Comparison of ENCODE assay signal across 8 mouse cellular contexts in the genomic region with DNA sequence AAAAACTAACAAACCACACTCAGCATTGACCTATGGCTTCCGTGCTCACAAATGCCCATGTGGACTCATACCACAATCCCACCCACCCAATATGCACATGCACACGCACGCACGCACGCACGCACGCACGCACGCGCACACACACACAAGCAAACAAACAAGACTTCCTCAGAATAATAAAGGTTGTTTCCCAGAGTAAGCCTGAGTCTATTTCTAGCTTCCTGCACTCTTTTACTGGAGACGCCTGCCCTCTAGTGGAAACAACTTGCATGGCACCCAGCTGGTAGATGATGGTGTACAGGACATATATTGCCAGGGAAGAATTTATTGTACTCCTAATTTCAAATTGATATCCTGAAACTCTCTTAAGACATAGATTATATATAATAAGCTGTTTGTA. TPM values are rescaled to one million over a fixed set of nuclear protein-coding genes. Genes with fewer than 3 reads are reported as not detected.
DNase-seq lines count a peak whose midpoint lies in the region; ATAC-seq and TF ChIP-seq lines count a peak whose summit lies in the region.

No protein-coding gene starts in this region.

- H3K4me2 ChIP-seq in limb, embryonic 12.5 days, result peak overlapping the region; percentile 36; the same call in 1 of the 2 replicates
- peak overlapping the region; percentile 36 for H3K4me2 ChIP-seq in midbrain, postnatal 0 days (ENCODE audit: low read depth, low read length, poor library complexity, severe bottlenecking)

- no peak overlapping the region for H3K9ac ChIP-seq in heart, adult 2 months (ENCODE audit: low read depth, low read length)
- H3K9ac ChIP-seq in limb, embryonic 12.5 days (replicated peaks), result no peak overlapping the region
- H3K9ac ChIP-seq in midbrain, postnatal 0 days (replicated peaks; ENCODE audit: low read length, poor library complexity, severe bottlenecking), result no peak overlapping the region

- no peaks in the 10 kb centered on the region for H3K27me3 ChIP-seq in embryonic facial prominence, embryonic 10.5 days (replicated peaks; ENCODE audit: low read depth, poor library complexity, severe bottlenecking)
- no peaks in the 10 kb centered on the region for H3K27me3 ChIP-seq in heart, adult 2 months (ENCODE audit: control insufficient read depth, insufficient read depth, low read length)
- H3K27me3 ChIP-seq in limb, embryonic 12.5 days, result no peaks in the 10 kb centered on the region
- H3K27me3 ChIP-seq in midbrain, postnatal 0 days (ENCODE audit: insufficient read depth, low read length), result no peaks in the 10 kb centered on the region

- 31% methylated on average over 11 of the region's 11 CpGs for WGBS in embryonic facial prominence, embryonic 10.5 days
- 19% methylated on average over 11 of the region's 11 CpGs for WGBS in heart, adult 2 months
- WGBS in limb, embryonic 12.5 days, result 29% methylated on average over 11 of the region's 11 CpGs
- 21% methylated on average over 11 of the region's 11 CpGs for WGBS in midbrain, postnatal 0 days

- no peaks in the 10 kb centered on the region for H3K4me1 ChIP-seq in embryonic facial prominence, embryonic 10.5 days
- no peaks in the 10 kb centered on the region for H3K4me1 ChIP-seq in heart, adult 2 months (ENCODE audit: control insufficient read depth, insufficient read depth, low read length)
- H3K4me1 ChIP-seq in limb, embryonic 12.5 days (replicated peaks), result no peaks in the 10 kb centered on the region
- H3K4me1 ChIP-seq in midbrain, postnatal 0 days (ENCODE audit: insufficient read depth, low read length), result no peaks in the 10 kb centered on the region

- no peak for TF ChIP-seq POLR2A in heart, adult 2 months (IDR thresholded peaks at IDR 0.05; ENCODE audit: insufficient read depth, low read depth, low read length)

- ATAC-seq in limb, embryonic 12.5 days (ENCODE audit: insufficient number of reproducible peaks, insufficient read depth, low FRiP score, low TSS enrichment, low read depth), result no peak
- ATAC-seq in midbrain, postnatal 0 days (ENCODE audit: low FRiP score), result peak; percentile 76

- no peaks in the 10 kb centered on the region for H3K79me2 ChIP-seq in heart, adult 2 months (replicated peaks; ENCODE audit: control insufficient read depth, insufficient read depth, low read length)

- TF ChIP-seq EP300 in heart, adult 2 months (IDR thresholded peaks at IDR 0.05; ENCODE audit: insufficient read depth, low read depth, low read length), result no peak

- TF ChIP-seq CTCF in heart, adult 2 months (IDR thresholded peaks at IDR 0.05), result peak; percentile 87
- TF ChIP-seq CTCF in midbrain, postnatal 0 days (IDR thresholded peaks at IDR 0.05), result peak; percentile 98

- DNase-seq in 3T3-L1 (ENCODE audit: low read depth, low spot score), result peak; percentile 89
- peak; percentile 73 for DNase-seq in adrenal gland, postnatal 14 days
- DNase-seq in embryonic facial prominence, embryonic 10.5 days (ENCODE audit: low spot score), result peak; percentile 80
- peak; percentile 44 to 69 for DNase-seq in heart, adult 2 months
- peak; percentile 72 for DNase-seq in kidney, adult 9 months
- DNase-seq in midbrain, postnatal 0 days (ENCODE audit: low spot score), result peak; percentile 86
- peak; percentile 51 to 52 for DNase-seq in spleen, postnatal 36 days (ENCODE audit: low spot score in 2 of 2)

- no peak overlapping the region for H3K4me3 ChIP-seq in embryonic facial prominence, embryonic 10.5 days
- H3K4me3 ChIP-seq in heart, adult 2 months, result no peak overlapping the region
- no peak overlapping the region for H3K4me3 ChIP-seq in limb, embryonic 12.5 days (replicated peaks)
- no peak overlapping the region for H3K4me3 ChIP-seq in midbrain, postnatal 0 days (ENCODE audit: low read depth, low read length)

- no peak overlapping the region for H3K27ac ChIP-seq in embryonic facial prominence, embryonic 10.5 days (replicated peaks)
- H3K27ac ChIP-seq in heart, adult 2 months, result no peak overlapping the region
- no peak overlapping the region for H3K27ac ChIP-seq in limb, embryonic 12.5 days
- H3K27ac ChIP-seq in midbrain, postnatal 0 days (ENCODE audit: low read depth, low read length), result no peak overlapping the region

- intact Hi-C loops in heart, adult 2 months (cut with DNase I), result loop anchor here (5.0 kb wide), 1 partner anchor 239 kb away; no protein-coding TSS in a partner anchor

- no peaks in the 10 kb centered on the region for H3K9me3 ChIP-seq in embryonic facial prominence, embryonic 10.5 days
- no peaks in the 10 kb centered on the region for H3K9me3 ChIP-seq in limb, embryonic 12.5 days
- no peaks in the 10 kb centered on the region for H3K9me3 ChIP-seq in midbrain, postnatal 0 days (ENCODE audit: low read length)

- no peaks in the 10 kb centered on the region for H3K36me3 ChIP-seq in embryonic facial prominence, embryonic 10.5 days (replicated peaks)
- H3K36me3 ChIP-seq in heart, adult 2 months (ENCODE audit: control insufficient read depth, insufficient read depth, low read length), result no peaks in the 10 kb centered on the region
- no peaks in the 10 kb centered on the region for H3K36me3 ChIP-seq in limb, embryonic 12.5 days
- H3K36me3 ChIP-seq in midbrain, postnatal 0 days (ENCODE audit: insufficient read depth, low read length), result no peaks in the 10 kb centered on the region

RNA-seq across cellular contexts. Expression of gene Serpinb2, which starts 29.8 kb away (rescaled TPM):
- 0.41 and 0.49 TPM in 2 replicates for total RNA-seq in adrenal gland, postnatal 14 days (2021)
- polyA plus RNA-seq in embryonic facial prominence, embryonic 10.5 days (2016; fragmentation: Nextera tagmentation; extraction: Ambion mirVana), result 0.25 TPM in 1 of 2 replicates, not detected in the other
- under 1 TPM; 0.48 to 0.50 TPM for total RNA-seq in heart, adult 2 months (2021)
- polyA plus RNA-seq in heart, adult 2 months (2012; rRNA removed), result 0.09 and 0.68 TPM in 2 replicates
- polyA plus RNA-seq in limb, embryonic 12.5 days (2016; fragmentation: Nextera tagmentation; extraction: Ambion mirVana), result 0.10 and 0.16 TPM in 2 replicates
- total RNA-seq in midbrain, postnatal 0 days (2014; rRNA removed), result 0.22 TPM in 1 of 2 replicates, not detected in the other
- 0.07 and 0.22 TPM in 2 replicates for polyA plus RNA-seq in midbrain, postnatal 0 days (2015; fragmentation: Nextera tagmentation; extraction: Ambion mirVana)
